Mouse (Mus musculus): ENCODE measurements around the gene Gm3383.
"Not testable (repeated sequence)": the region's sequence is repeated elsewhere in the genome, so short reads cannot be mapped to it uniquely, and the experiment has no call there.

- not testable (repeated sequence) for TF ChIP-seq POLR2A, CTCF (IDR thresholded peaks at IDR 0.05; ENCODE audit: extremely low read depth, insufficient read depth, low read length)
These were observed 66.3 kb downstream of the Gm3383 start, which contains the start of gene Gm3373 for GRCm38 (mm10) chr14:5741477-5741876.

Measured in cortical plate, adult 2 months (tissue).